Mouse (Mus musculus) limb, embryonic 15.5 days (tissue): Measurements from ENCODE around the gene Sbf1. TPM values are rescaled to one million over a fixed set of nuclear protein-coding genes. Genes with fewer than 3 reads are reported as not detected.

Experiments used
- ATAC-seq: fragments of 200-750 bp; cut with Nextera tagmentation; 2 replicates; pipeline ENCODE4 v1.8.0; 2017; ENCODE audit warnings: low read depth, moderate TSS enrichment; ENCODE audit not compliant: insufficient number of reproducible peaks, low FRiP score, low TSS enrichment
- H3K27ac ChIP-seq: fragments of 300-500 bp; sonication (generic); 2 replicates; pipeline ENCODE4 v1.5.1; 2015; ENCODE audit warnings: moderate library complexity, mild to moderate bottlenecking, inconsistent platforms
- H3K27me3 ChIP-seq: fragments of 300-500 bp; sonication (generic); 2 replicates; pipeline ENCODE4 v1.6.1; 2015; ENCODE audit warnings: inconsistent platforms
- H3K36me3 ChIP-seq: fragments of 300-500 bp; sonication (generic); 2 replicates; pipeline ENCODE4 v1.6.1; 2015; ENCODE audit warnings: inconsistent platforms
- H3K4me1 ChIP-seq: fragments of 300-500 bp; sonication (generic); 2 replicates; pipeline ENCODE4 v1.6.1; 2015; ENCODE audit warnings: inconsistent platforms
- H3K4me2 ChIP-seq: fragments of 300-500 bp; sonication (generic); 2 replicates; pipeline ENCODE4 v1.6.1; 2015; ENCODE audit warnings: mild to moderate bottlenecking, inconsistent platforms
- H3K4me3 ChIP-seq: fragments of 300-500 bp; sonication (generic); 2 replicates; pipeline ENCODE4 v1.5.1; 2015; ENCODE audit warnings: mild to moderate bottlenecking, inconsistent platforms
- H3K9ac ChIP-seq: fragments of 300-500 bp; sonication (generic); 2 replicates; pipeline ENCODE4 v1.6.1; 2015; ENCODE audit warnings: inconsistent platforms
- H3K9me3 ChIP-seq: fragments of 300-500 bp; sonication (generic); 2 replicates; pipeline ENCODE4 v1.6.1; 2016; ENCODE audit warnings: inconsistent platforms
- WGBS: fragments of 180-500 bp; shearing (Covaris S2); methylation state at CpG from one replicate; pipeline ENCODE4 v1.1.7; 2015; 5-methylcytosine and 5-hydroxymethylcytosine counted together
- polyA plus RNA-seq: library from polyadenylated mRNA; unstranded; fragments of >200 nt; fragmentation: Nextera tagmentation; extraction: Ambion mirVana; gene quantifications from 2 replicates; pipeline ENCODE4 v1.2.1, GENCODE M21; 2015

The Sbf1 gene
- polyA plus RNA-seq, 1 experiment from 2014 or later = 50.9 TPM

- no peak overlapping the region for H3K27ac ChIP-seq
- H3K4me2 ChIP-seq = no peak overlapping the region
- no peak overlapping the region for H3K9ac ChIP-seq
- no peaks in the 10 kb centered on the region for H3K9me3 ChIP-seq
- ATAC-seq = no peak
- 36% methylated on average over 1 of the region's 1 CpGs for WGBS
- H3K36me3 ChIP-seq = no peaks in the 10 kb centered on the region
- H3K4me3 ChIP-seq = no peak overlapping the region
- H3K4me1 ChIP-seq = no peaks in the 10 kb centered on the region
- H3K27me3 ChIP-seq = no peaks in the 10 kb centered on the region
Measured at GRCm38 (mm10) chr15:89341678-89342077, 26.6 kb upstream of the Sbf1 start.

- WGBS = 84% methylated on average over 3 of the region's 3 CpGs
- H3K27me3 ChIP-seq = no peaks in the 10 kb centered on the region
- ATAC-seq = no peak
- H3K9me3 ChIP-seq = no peaks in the 10 kb centered on the region
- no peak overlapping the region for H3K9ac ChIP-seq
- no peak overlapping the region for H3K27ac ChIP-seq
- H3K4me1 ChIP-seq = no peaks in the 10 kb centered on the region
- no peak overlapping the region for H3K4me2 ChIP-seq
- no peaks in the 10 kb centered on the region for H3K36me3 ChIP-seq
- H3K4me3 ChIP-seq = no peak overlapping the region
Measured at GRCm38 (mm10) chr15:89340136-89340535, 25.0 kb upstream of the Sbf1 start.

GRCm38 (mm10) chr15:89339696-89340095 is 24.6 kb upstream of the Sbf1 start:
- H3K36me3 ChIP-seq = no peaks in the 10 kb centered on the region
- no peaks in the 10 kb centered on the region for H3K27me3 ChIP-seq
- no peak overlapping the region for H3K27ac ChIP-seq
- no peak for ATAC-seq
- no peaks in the 10 kb centered on the region for H3K4me1 ChIP-seq
- 91% methylated on average over 2 of the region's 2 CpGs for WGBS
- no peaks in the 10 kb centered on the region for H3K9me3 ChIP-seq
- no peak overlapping the region for H3K4me3 ChIP-seq
- H3K4me2 ChIP-seq = no peak overlapping the region
- no peak overlapping the region for H3K9ac ChIP-seq

GRCm38 (mm10) chr15:89336422-89336821 is 21.3 kb upstream of the Sbf1 start:
- no peak for ATAC-seq
- H3K27ac ChIP-seq = no peak overlapping the region
- H3K4me3 ChIP-seq = no peak overlapping the region
- no peaks in the 10 kb centered on the region for H3K4me1 ChIP-seq
- no peak overlapping the region for H3K4me2 ChIP-seq
- H3K9ac ChIP-seq = no peak overlapping the region
- WGBS = 83% methylated on average over 14 of the region's 14 CpGs
- H3K27me3 ChIP-seq = no peaks in the 10 kb centered on the region
- H3K9me3 ChIP-seq = no peaks in the 10 kb centered on the region
- no peaks in the 10 kb centered on the region for H3K36me3 ChIP-seq

- 82% methylated on average over 17 of the region's 17 CpGs for WGBS
- no peak overlapping the region for H3K9ac ChIP-seq
- ATAC-seq = no peak
- H3K4me3 ChIP-seq = no peak overlapping the region
- no peak overlapping the region for H3K27ac ChIP-seq
- H3K4me1 ChIP-seq = no peaks in the 10 kb centered on the region
- no peaks in the 10 kb centered on the region for H3K27me3 ChIP-seq
- H3K36me3 ChIP-seq = no peaks in the 10 kb centered on the region
- no peak overlapping the region for H3K4me2 ChIP-seq
- H3K9me3 ChIP-seq = no peaks in the 10 kb centered on the region
Measured at GRCm38 (mm10) chr15:89334774-89335537, 19.8 kb upstream of the Sbf1 start.

GRCm38 (mm10) chr15:89334271-89334670 is 19.2 kb upstream of the Sbf1 start, which contains the start of gene Miox:
Miox (plus strand) TSS chr15:89334398.
- Histone ChIP-seq H3K4me1 (no peaks in the 10 kb centered on the region), H3K9ac (no peak within 1 kb of the TSS), H3K4me3 (no peak within 1 kb of the TSS), H3K9me3 (no peaks in the 10 kb centered on the region), H3K27me3 (no peaks in the 10 kb centered on the region), H3K27ac (no peak within 1 kb of the TSS), H3K36me3 (no peaks in the 10 kb centered on the region), H3K4me2 (no peak within 1 kb of the TSS)
- no peak for ATAC-seq
- 86% methylated on average over 7 of the region's 7 CpGs for WGBS

GRCm38 (mm10) chr15:89326441-89326840 is 11.3 kb upstream of the Sbf1 start:
- Histone ChIP-seq H3K4me2 (no peak overlapping the region), H3K9me3 (no peaks in the 10 kb centered on the region), H3K9ac (no peak overlapping the region), H3K27ac (no peak overlapping the region), H3K4me1 (peaks cover 6% of the 10 kb centered on the region), H3K4me3 (no peak overlapping the region), H3K36me3 (no peaks in the 10 kb centered on the region), H3K27me3 (peaks cover 17% of the 10 kb centered on the region; the same call in 1 of the 2 replicates)
- 65% methylated on average over 5 of the region's 5 CpGs for WGBS
- no peak for ATAC-seq

GRCm38 (mm10) chr15:89323656-89324055 is 8.5 kb upstream of the Sbf1 start:
- Histone ChIP-seq H3K9me3 (no peaks in the 10 kb centered on the region), H3K27me3 (peaks cover 19% of the 10 kb centered on the region; the same call in 1 of the 2 replicates), H3K4me3 (no peak overlapping the region), H3K36me3 (no peaks in the 10 kb centered on the region), H3K27ac (no peak overlapping the region), H3K4me1 (peaks cover 6% of the 10 kb centered on the region), H3K9ac (no peak overlapping the region), H3K4me2 (no peak overlapping the region)
- no peak for ATAC-seq
- WGBS = 81% methylated on average over 4 of the region's 4 CpGs

GRCm38 (mm10) chr15:89322670-89323522 is 7.8 kb upstream of the Sbf1 start, which contains the start of gene Adm2:
Adm2 (plus strand) TSS chr15:89322720.
- WGBS = 9% methylated on average over 26 of the region's 26 CpGs
- Histone ChIP-seq H3K36me3 (no peaks in the 10 kb centered on the region), H3K9me3 (no peaks in the 10 kb centered on the region), H3K4me1 (peaks cover 6% of the 10 kb centered on the region), H3K9ac (no peak within 1 kb of the TSS), H3K4me3 (peak within 1 kb of the TSS; percentile 19), H3K27me3 (peaks cover 19% of the 10 kb centered on the region; the same call in 1 of the 2 replicates), H3K4me2 (peak within 1 kb of the TSS; percentile 40), H3K27ac (no peak within 1 kb of the TSS)
- ATAC-seq = no peak

GRCm38 (mm10) chr15:89321264-89321663 is 6.2 kb upstream of the Sbf1 start:
- no peak overlapping the region for H3K4me3 ChIP-seq
- no peaks in the 10 kb centered on the region for H3K36me3 ChIP-seq
- no peaks in the 10 kb centered on the region for H3K9me3 ChIP-seq
- H3K4me1 ChIP-seq = peaks cover 6% of the 10 kb centered on the region
- 78% methylated on average over 8 of the region's 8 CpGs for WGBS
- H3K27me3 ChIP-seq = peaks cover 19% of the 10 kb centered on the region; the same call in 1 of the 2 replicates
- H3K27ac ChIP-seq = no peak overlapping the region
- ATAC-seq = no peak
- H3K4me2 ChIP-seq = no peak overlapping the region
- H3K9ac ChIP-seq = no peak overlapping the region

- no peak overlapping the region for H3K27ac ChIP-seq
- H3K27me3 ChIP-seq = no peaks in the 10 kb centered on the region
- 73% methylated on average over 11 of the region's 11 CpGs for WGBS
- no peak overlapping the region for H3K9ac ChIP-seq
- H3K4me3 ChIP-seq = no peak overlapping the region
- H3K4me1 ChIP-seq = peaks cover 34% of the 10 kb centered on the region
- H3K4me2 ChIP-seq = no peak overlapping the region
- H3K36me3 ChIP-seq = no peaks in the 10 kb centered on the region
- no peak for ATAC-seq
- no peaks in the 10 kb centered on the region for H3K9me3 ChIP-seq
Measured at GRCm38 (mm10) chr15:89316146-89316545, 1.0 kb upstream of the Sbf1 start.
